Mouse (Mus musculus) effector memory CD4-positive, alpha-beta T cell, adult 7 months (primary cell): Measurements from ENCODE around the gene Zfp330. TPM values are rescaled to one million over a fixed set of nuclear protein-coding genes. Genes with fewer than 3 reads are reported as not detected.

Experiments
- polyA plus RNA-seq: library from polyadenylated mRNA; unstranded; fragments of 100-300 nt; shearing (Covaris generic); gene quantifications from one replicate; pipeline ENCODE4 v1.2.1, GENCODE M21; 2017

Zfp330 gene
- polyA plus RNA-seq, result 92.6 TPM

DNA sequence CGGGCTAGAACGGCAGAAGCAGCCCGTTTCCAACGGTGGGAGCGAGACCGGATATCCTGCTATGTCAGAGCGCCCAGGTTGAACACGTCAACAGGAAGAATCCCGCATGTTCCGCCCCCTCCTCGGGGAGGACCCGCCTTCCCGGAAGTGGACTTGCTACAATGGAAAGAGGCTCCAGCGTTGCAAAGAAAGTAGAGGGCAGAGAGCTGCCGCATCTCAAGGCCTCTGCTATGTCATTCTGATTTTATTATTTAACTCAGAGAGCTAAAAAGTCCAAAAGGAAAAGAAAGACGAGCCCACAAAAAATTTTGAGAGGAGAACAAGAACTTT is at the start of gene Zfp330:
TSS of gene Zfp330 (minus strand) at position 68 of the 330 bp plus-strand sequence.

Other genes starting within 250 kb of the Zfp330 start
- 0.32 TPM for gene Rnf150, start 89.2 kb upstream of the Zfp330 start, polyA plus RNA-seq